Mouse (Mus musculus) CH12.LX (cell line): ENCODE data around the gene 8030474K03Rik. TPM values are rescaled to one million over a fixed set of nuclear protein-coding genes. Genes with fewer than 3 reads are reported as not detected.

ENCODE experiments used
- DNase-seq: peaks from one replicate; pipeline ENCODE4 v3.0.0-alpha.2; 2013; ENCODE audit errors: extremely low read depth
- H3K27ac ChIP-seq: 2 replicates; pipeline ENCODE4 v1.5.1; 2012; ENCODE audit warnings: low read depth, mild to moderate bottlenecking, control low read depth, moderate library complexity; ENCODE audit not compliant: insufficient read depth
- H3K27me3 ChIP-seq: replicated peaks from 2 replicates; pipeline ENCODE3; 2012; ENCODE audit warnings: inconsistent platforms
- H3K36me3 ChIP-seq, 2 experiments: replicated peaks in 1 of 2; 2 replicates each; pipeline versions ENCODE3 to v1.6.1; 2012; ENCODE audit warnings: inconsistent platforms in 1 of 2, low read length in 1 of 2, mild to moderate bottlenecking in 1 of 2, mixed read lengths in 1 of 2, moderate library complexity in 1 of 2; ENCODE audit not compliant: control insufficient read depth in 1 of 2, insufficient read depth in 1 of 2
- H3K4me1 ChIP-seq, 2 experiments: 2 replicates each; pipeline ENCODE4 v1.6.1; 2012; ENCODE audit warnings: inconsistent platforms in 1 of 2, moderate library complexity in 1 of 2; ENCODE audit not compliant: insufficient read depth in 2 of 2, control insufficient read depth in 1 of 2
- H3K4me2 ChIP-seq: 2 replicates; pipeline ENCODE4 v1.6.1; 2012; ENCODE audit warnings: low read depth, mild to moderate bottlenecking, control low read depth; ENCODE audit not compliant: poor library complexity, insufficient read depth, severe bottlenecking
- H3K4me3 ChIP-seq, 3 experiments: fragments of 150-350 bp in 1 of 3; sonication (generic) in 1 of 3; replicated peaks in 1 of 3; 2 replicates each; pipeline versions ENCODE3 to v1.5.1; 2011 to 2012; ENCODE audit warnings: low read depth in 2 of 3, low read length in 2 of 3, mild to moderate bottlenecking in 2 of 3, moderate library complexity in 2 of 3, control low read depth in 1 of 3, improper control_type of control experiment in 1 of 3, inconsistent platforms in 1 of 3, mixed read lengths in 1 of 3; ENCODE audit not compliant: poor library complexity in 1 of 3
- H3K79me2 ChIP-seq: replicated peaks from 2 replicates; pipeline ENCODE4 v1.6.1; 2012; ENCODE audit warnings: mild to moderate bottlenecking, moderate library complexity; ENCODE audit not compliant: control insufficient read depth, poor library complexity, insufficient read depth, severe bottlenecking; ENCODE audit errors: extremely low read depth
- H3K9ac ChIP-seq: 2 replicates; pipeline ENCODE4 v1.6.1; 2012; ENCODE audit warnings: low read depth, mild to moderate bottlenecking, control low read depth, moderate library complexity; ENCODE audit not compliant: insufficient read depth
- H3K9me3 ChIP-seq: replicated peaks from 2 replicates; pipeline ENCODE3; 2012; ENCODE audit warnings: low read length, inconsistent platforms, mixed read lengths
- BHLHE40 ChIP-seq: IDR thresholded peaks from 2 replicates; pipeline ENCODE4 v1.6.1; 2011; ENCODE audit warnings: mild to moderate bottlenecking, low read depth, low read length, improper control_type of control experiment
- CHD1 ChIP-seq: IDR thresholded peaks from 2 replicates; pipeline ENCODE4 v1.6.1; 2012; ENCODE audit warnings: low read depth, low read length, improper control_type of control experiment, inconsistent platforms
- CHD2 ChIP-seq: IDR thresholded peaks from 2 replicates; pipeline ENCODE4 v1.6.1; 2011; ENCODE audit warnings: low read length, improper control_type of control experiment
- E2F4 ChIP-seq: IDR thresholded peaks from 2 replicates; pipeline ENCODE4 v1.6.1; 2011; ENCODE audit warnings: low read depth, low read length, improper control_type of control experiment; ENCODE audit not compliant: insufficient replicate concordance
- ELF1 ChIP-seq: IDR thresholded peaks from 2 replicates; pipeline ENCODE4 v1.6.1; 2014; ENCODE audit warnings: low read depth, mild to moderate bottlenecking, inconsistent platforms, low read length, improper control_type of control experiment
- ETS1 ChIP-seq: conservative IDR thresholded peaks from 2 replicates; pipeline ENCODE4 v1.6.1; 2012; ENCODE audit warnings: low read depth, mild to moderate bottlenecking, inconsistent platforms, low read length, improper control_type of control experiment, moderate library complexity
- GABPA ChIP-seq: IDR thresholded peaks from 2 replicates; pipeline ENCODE4 v1.6.1; 2012; ENCODE audit warnings: low read depth, low read length, improper control_type of control experiment, inconsistent platforms; ENCODE audit not compliant: insufficient replicate concordance
- HCFC1 ChIP-seq: IDR thresholded peaks from 2 replicates; pipeline ENCODE4 v1.6.1; 2012; ENCODE audit warnings: low read depth, mild to moderate bottlenecking, inconsistent platforms, low read length, improper control_type of control experiment
- IRF4 ChIP-seq: IDR thresholded peaks from 2 replicates; pipeline ENCODE4 v1.6.1; 2014; ENCODE audit warnings: low read depth, mild to moderate bottlenecking, inconsistent platforms, low read length, improper control_type of control experiment
- JUN ChIP-seq: IDR thresholded peaks from 2 replicates; pipeline ENCODE4 v1.6.1; 2011; ENCODE audit warnings: low read depth, mild to moderate bottlenecking, low read length, improper control_type of control experiment, moderate library complexity; ENCODE audit not compliant: insufficient read depth
- JUND ChIP-seq: conservative IDR thresholded peaks from 2 replicates; pipeline ENCODE4 v1.6.1; 2011; ENCODE audit warnings: low read depth, low read length, improper control_type of control experiment
- MAFK ChIP-seq: IDR thresholded peaks from 2 replicates; pipeline ENCODE4 v1.6.1; 2011; ENCODE audit warnings: low read length, improper control_type of control experiment; ENCODE audit not compliant: insufficient replicate concordance
- MAX ChIP-seq: IDR thresholded peaks from 2 replicates; pipeline ENCODE4 v1.6.1; 2011; ENCODE audit warnings: low read length, improper control_type of control experiment
- MAZ ChIP-seq: IDR thresholded peaks from 2 replicates; pipeline ENCODE4 v1.6.1; 2012; ENCODE audit warnings: low read depth, mild to moderate bottlenecking, inconsistent platforms, low read length, improper control_type of control experiment, moderate library complexity
- MXI1 ChIP-seq: IDR thresholded peaks from 2 replicates; pipeline ENCODE4 v1.6.1; 2011; ENCODE audit warnings: mild to moderate bottlenecking, low read depth, low read length, improper control_type of control experiment
- MYC ChIP-seq: IDR thresholded peaks from 2 replicates; pipeline ENCODE4 v1.6.1; 2011; ENCODE audit warnings: low read depth, mild to moderate bottlenecking, improper control_type of control experiment, low read length
- NRF1 ChIP-seq: IDR thresholded peaks from 2 replicates; pipeline ENCODE4 v1.6.1; 2014; ENCODE audit warnings: low read depth, mild to moderate bottlenecking, inconsistent platforms, low read length, improper control_type of control experiment, moderate library complexity
- PAX5 ChIP-seq: IDR thresholded peaks from 2 replicates; pipeline ENCODE4 v1.6.1; 2012; ENCODE audit warnings: low read length, inconsistent platforms, mixed read lengths
- RAD21 ChIP-seq: IDR thresholded peaks from 2 replicates; pipeline ENCODE4 v1.6.1; 2011; ENCODE audit warnings: low read depth, mild to moderate bottlenecking, low read length, improper control_type of control experiment, moderate library complexity
- RCOR1 ChIP-seq: conservative IDR thresholded peaks from 2 replicates; pipeline ENCODE4 v1.6.1; 2012; ENCODE audit warnings: low read depth, mild to moderate bottlenecking, inconsistent platforms, low read length, improper control_type of control experiment
- SIN3A ChIP-seq: IDR thresholded peaks from 2 replicates; pipeline ENCODE4 v1.6.1; 2012; ENCODE audit warnings: low read length, improper control_type of control experiment, inconsistent platforms
- TBP ChIP-seq: conservative IDR thresholded peaks from 2 replicates; pipeline ENCODE4 v1.6.1; 2011; ENCODE audit warnings: low read depth, low read length, improper control_type of control experiment
- UBTF ChIP-seq: IDR thresholded peaks from 2 replicates; pipeline ENCODE4 v1.6.1; 2012; ENCODE audit warnings: low read depth, mild to moderate bottlenecking, inconsistent platforms, low read length, improper control_type of control experiment, moderate library complexity
- USF1 ChIP-seq: IDR thresholded peaks from 2 replicates; pipeline ENCODE4 v1.6.1; 2014; ENCODE audit warnings: low read depth, mild to moderate bottlenecking, inconsistent platforms, low read length, improper control_type of control experiment
- USF2 ChIP-seq: conservative IDR thresholded peaks from 2 replicates; pipeline ENCODE4 v1.6.1; 2011; ENCODE audit warnings: low read depth, low read length, improper control_type of control experiment
- ZKSCAN1 ChIP-seq: IDR thresholded peaks from 2 replicates; pipeline ENCODE4 v1.6.1; 2012; ENCODE audit warnings: low read depth, inconsistent platforms, low read length, improper control_type of control experiment, borderline replicate concordance
- ZNF384 ChIP-seq: IDR thresholded peaks from 2 replicates; pipeline ENCODE4 v1.6.1; 2012; ENCODE audit warnings: low read depth, low read length, improper control_type of control experiment, inconsistent platforms
- dilution Hi-C: fragments of 300-500 bp; cut with MboI; formaldehyde crosslinking; loops from 2 replicates; pipeline ENCODE4 v1.14.3; 2020; ENCODE audit warnings: low sequenced_read_pairs; ENCODE audit not compliant: extremely low pct_unique_long_range_greater_than_20kb, extremely low pct_ligation_motif_present
- in situ Hi-C: fragments of 300-500 bp; cut with MboI; formaldehyde crosslinking; loops from 3 replicates; pipeline ENCODE4 v1.14.3; 2019; ENCODE audit warnings: low sequenced_read_pairs, low pct_ligation_motif_present, low pct_unique_long_range_greater_than_20kb, mixed read lengths
- polyA plus RNA-seq: library from polyadenylated mRNA; unstranded; fragments of >175 nt; gene quantifications from 2 replicates; pipeline ENCODE4 v1.2.1, GENCODE M21; 2012; ENCODE audit warnings: low read depth; ENCODE audit not compliant: insufficient read length
- total RNA-seq, 2 experiments: library from RNA; depleted of rRNA; stranded (reverse); fragments of 300-350 nt in 1 of 2; fragments of >200 nt in 1 of 2; gene quantifications; 2 replicates each; pipeline ENCODE4 v1.2.3; 2012 to 2014

The 8030474K03Rik gene
- total RNA-seq (2012; rRNA removed) (not detected in 2 replicates), total RNA-seq (2014; rRNA removed) (not detected in 2 replicates), polyA plus RNA-seq (not detected in 2 replicates)

DNA sequence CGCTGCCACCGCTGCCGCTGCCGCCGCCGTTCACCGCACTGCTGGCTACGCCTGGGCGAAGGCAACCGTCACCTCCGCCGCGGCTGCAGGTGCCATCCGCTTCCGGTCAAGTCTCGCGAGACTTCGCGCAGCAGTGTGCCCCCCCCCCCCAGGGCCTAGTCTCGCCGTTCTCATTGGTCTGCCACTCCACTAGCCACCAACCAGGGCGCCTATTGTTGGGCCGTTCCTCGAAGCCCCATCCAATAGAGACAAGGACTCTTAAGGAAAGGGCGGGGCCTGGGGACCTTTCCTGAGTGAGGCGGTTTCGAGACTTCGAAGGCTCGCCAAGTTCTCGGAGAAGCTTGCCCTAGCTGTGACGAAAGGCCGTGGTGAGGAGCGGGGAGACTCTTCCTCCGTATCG is at the start of gene 8030474K03Rik, which contains the start of gene Gm4779:
Gene 8030474K03Rik, plus strand, starts transcription at position 315 of the 400 bp plus-strand sequence.
Gene Gm4779, minus strand, starts transcription at position 82 of the 400 bp plus-strand sequence.
- no peak within 1 kb of the TSS for H3K27ac ChIP-seq
- no peak within 1 kb of the TSS for H3K4me3 ChIP-seq
- H3K4me1 ChIP-seq: no peaks in the 10 kb centered on the region
- in situ Hi-C loops (no loop called here), dilution Hi-C loops (no loop called here)
- no peaks in the 10 kb centered on the region for H3K27me3 ChIP-seq
- no peaks in the 10 kb centered on the region for H3K36me3 ChIP-seq
- no peak within 1 kb of the TSS for H3K4me2 ChIP-seq
- no peak for DNase-seq
- TF ChIP-seq USF2: no peak
- no peak for TF ChIP-seq RCOR1
- TF ChIP-seq MAX: no peak
- TF ChIP-seq TBP: no peak
- no peak for TF ChIP-seq GABPA
- TF ChIP-seq MXI1: no peak
- TF ChIP-seq NRF1: no peak
- TF ChIP-seq SIN3A: no peak
- TF ChIP-seq IRF4: no peak
- no peak for TF ChIP-seq ETS1
- no peak for TF ChIP-seq HCFC1
- TF ChIP-seq CHD2: no peak
- no peak for TF ChIP-seq ZNF384
- TF ChIP-seq MAZ: no peak
- no peak for TF ChIP-seq BHLHE40
- TF ChIP-seq UBTF: no peak
- TF ChIP-seq PAX5: no peak
- H3K9me3 ChIP-seq: no peaks in the 10 kb centered on the region
- no peak within 1 kb of the TSS for H3K9ac ChIP-seq
- H3K79me2 ChIP-seq: no peaks in the 10 kb centered on the region

GRCm38 (mm10) chrX:101750144-101750543 is 44.3 kb upstream of the 8030474K03Rik start:
- Histone ChIP-seq H3K36me3 (no peaks in the 10 kb centered on the region), H3K27ac (no peak overlapping the region), H3K27me3 (no peaks in the 10 kb centered on the region), H3K4me3 (no peak overlapping the region), H3K9me3 (no peaks in the 10 kb centered on the region), H3K4me2 (no peak overlapping the region), H3K9ac (no peak overlapping the region), H3K4me1 (peaks cover 0 to 16% of the 10 kb centered on the region in 2 experiments; a peak in 2 of 4 replicates), H3K79me2 (no peaks in the 10 kb centered on the region)
- DNase-seq: no peak
- dilution Hi-C loops (no loop called here), in situ Hi-C loops (no loop called here)
- TF ChIP-seq MAFK: no peak
- TF ChIP-seq ELF1: no peak
- no peak for TF ChIP-seq E2F4
- TF ChIP-seq RCOR1: no peak
- TF ChIP-seq BHLHE40: no peak
- no peak for TF ChIP-seq JUND
- no peak for TF ChIP-seq PAX5
- no peak for TF ChIP-seq JUN
- TF ChIP-seq MAX: no peak
- TF ChIP-seq MXI1: no peak
- no peak for TF ChIP-seq ZNF384
- no peak for TF ChIP-seq IRF4
- no peak for TF ChIP-seq GABPA
- TF ChIP-seq RAD21: no peak
- TF ChIP-seq CHD2: no peak
- TF ChIP-seq USF1: no peak
- TF ChIP-seq TBP: no peak
- no peak for TF ChIP-seq CHD1
- no peak for TF ChIP-seq ZKSCAN1
- TF ChIP-seq MYC: no peak
